Mouse (Mus musculus) mouse trophoblast stem cell (cell line): ENCODE measurements around the gene Lipo4.
"Not testable (repeated sequence)": the region's sequence is repeated elsewhere in the genome, so short reads cannot be mapped to it uniquely, and the experiment has no call there.

Source experiments
- in situ Hi-C, 2 experiments: fragments of 300-500 bp; cut with MseI, MboI; formaldehyde crosslinking; loops; 2 replicates in 1 of 2; 3 replicates in 1 of 2; pipeline ENCODE4 v1.15.1; 2025

The Lipo4 gene

GRCm38 (mm10) chr19:33517680-33518079 is at the start of gene Lipo4:
Gene Lipo4 (minus strand): TSS chr19:33517780.
- in situ Hi-C loops, result no loop called here

GRCm38 (mm10) chr19:33456426-33456825 is 61.2 kb downstream of the Lipo4 start:
- in situ Hi-C loops, result not testable (repeated sequence)

DNA sequence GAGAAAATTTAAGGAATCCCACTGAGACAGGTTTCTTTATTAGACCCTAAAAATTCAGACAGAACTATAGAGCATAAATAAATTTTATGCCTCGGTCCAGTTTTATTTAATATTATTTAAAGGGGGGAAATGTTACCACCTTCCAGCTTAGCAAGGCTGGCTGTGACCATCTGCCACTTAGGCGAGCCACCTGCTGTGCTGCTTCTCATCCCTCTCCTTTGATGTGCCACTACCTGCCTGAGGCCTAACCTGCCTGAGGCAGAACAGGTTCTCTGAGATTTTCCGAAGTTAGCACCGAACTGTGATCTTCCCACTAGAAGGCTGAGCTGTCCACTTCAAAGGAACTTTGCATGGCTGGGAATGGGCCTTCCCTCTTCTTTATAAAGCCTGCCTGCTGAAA is 63.9 kb downstream of the Lipo4 start:
- in situ Hi-C loops, result no loop called here
